Mouse (Mus musculus) bone marrow macrophage, adult 2 months (primary cell): ENCODE data around the gene Orc3.

Experiments used
- CTCF ChIP-seq: IDR thresholded peaks from 2 replicates; pipeline ENCODE4 v1.5.1; 2012; ENCODE audit warnings: low read depth, mild to moderate bottlenecking, low read length, moderate library complexity
- POLR2A ChIP-seq: IDR thresholded peaks from 2 replicates; pipeline ENCODE4 v1.6.1; 2012; ENCODE audit warnings: mild to moderate bottlenecking, low read depth, low read length, borderline replicate concordance

- no peak; the same call in 1 of the 2 replicates for TF ChIP-seq CTCF
- no peak for TF ChIP-seq POLR2A
Measured at GRCm38 (mm10) chr4:34560971-34561370, 53.8 kb downstream of the Orc3 start.
